Mouse (Mus musculus) left cerebral cortex, postnatal 25 days (tissue): ENCODE data around the gene Mthfs. TPM values are rescaled to one million over a fixed set of nuclear protein-coding genes. Genes with fewer than 3 reads are reported as not detected.
A peak's percentile ranks its signal among the peaks of the same experiment; 100 is the strongest.

Source experiments
- DNase-seq, 2 experiments: peaks; one replicate each; pipeline ENCODE4 v3.0.0; 2022; ENCODE audit warnings: low spot score in 2 of 2, mixed read lengths in 1 of 2
- intact Hi-C: fragments of 180-260 bp; cut with DNase I; formaldehyde crosslinking; loops from one replicate; pipeline ENCODE4 v1.15.1; 2025
- total RNA-seq, 2 experiments: library from RNA; stranded (reverse); gene quantifications; 2 replicates each; pipeline ENCODE4 v1.2.3; 2021

The Mthfs gene
- total RNA-seq, 2 experiments from 2014 or later, result 30.4 to 42.3 TPM

GRCm38 (mm10) chr9:89373731-89374130 is 163.3 kb downstream of the Mthfs start:
- DNase-seq, result no peak
- intact Hi-C loops, result no loop called here

DNA sequence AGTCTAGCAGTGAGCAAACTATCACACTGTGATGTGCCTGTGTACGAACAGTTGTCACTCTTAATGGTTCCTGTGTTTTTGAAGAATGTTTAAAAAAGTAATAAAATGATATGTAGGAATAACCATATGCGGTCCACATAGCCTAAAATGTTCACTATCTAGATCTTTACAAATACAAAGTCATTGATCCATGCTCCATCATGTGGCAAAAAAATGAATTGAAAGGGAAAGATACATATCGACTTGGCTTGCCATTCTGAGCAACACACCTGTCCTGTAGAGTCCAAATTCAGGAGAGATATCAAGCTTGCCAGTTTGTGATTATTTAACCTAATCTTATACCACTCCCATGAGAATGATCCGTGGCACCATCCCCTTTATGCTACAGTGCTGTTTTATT is 164.2 kb downstream of the Mthfs start:
- DNase-seq, result no peak
- intact Hi-C loops, result no loop called here

- peak in 1 of 2 experiments; percentile 1 for DNase-seq
- intact Hi-C loops, result no loop called here
These were observed 192.6 kb downstream of the Mthfs start for GRCm38 (mm10) chr9:89403031-89403430.

Other genes with a start within 250 kb of the Mthfs start
- under 1 TPM; 0.18 TPM for gene Trim43b, start 117.8 kb upstream of the Mthfs start, total RNA-seq
- 1 to 10 TPM in 1 of 2 experiments, under 1 TPM in 1; 0.87 to 1.5 TPM for gene Bcl2a1b, start 11.5 kb upstream of the Mthfs start, total RNA-seq
- not detected for gene Gm29094, start 11.3 kb upstream of the Mthfs start, total RNA-seq